Mouse (Mus musculus): ENCODE results near the gene Eif3m. TPM values are rescaled to one million over a fixed set of nuclear protein-coding genes. Genes with fewer than 3 reads are reported as not detected.
A peak's percentile ranks its signal among the peaks of the same experiment; 100 is the strongest.

The Eif3m gene
- polyA plus RNA-seq, 1 experiment from 2014 or later: 235 TPM

- in situ Hi-C loops (cut with MboI; ENCODE audit: low pct_unique_long_range_greater_than_20kb): no loop called here
- POLR2A ChIA-PET: interaction anchor here (0.6 kb wide), 1 partner anchor 44 kb away, joined by 5 read pairs; no protein-coding TSS in a partner anchor
- TF ChIP-seq CTCF (IDR thresholded peaks at IDR 0.05): no peak
- DNase-seq (ENCODE audit: low read depth, low spot score) (no peak), ATAC-seq (peak; percentile 61)
- no peaks in the 10 kb centered on the region for H3K27me3 ChIP-seq
- CTCF ChIA-PET: interaction anchor here (2.3 kb wide), 1 partner anchor 17 kb away, joined by 6 read pairs; no protein-coding TSS in a partner anchor
Observed at GRCm38 (mm10) chr2:105016192-105016966, 501 bp downstream of the Eif3m start.

DNA sequence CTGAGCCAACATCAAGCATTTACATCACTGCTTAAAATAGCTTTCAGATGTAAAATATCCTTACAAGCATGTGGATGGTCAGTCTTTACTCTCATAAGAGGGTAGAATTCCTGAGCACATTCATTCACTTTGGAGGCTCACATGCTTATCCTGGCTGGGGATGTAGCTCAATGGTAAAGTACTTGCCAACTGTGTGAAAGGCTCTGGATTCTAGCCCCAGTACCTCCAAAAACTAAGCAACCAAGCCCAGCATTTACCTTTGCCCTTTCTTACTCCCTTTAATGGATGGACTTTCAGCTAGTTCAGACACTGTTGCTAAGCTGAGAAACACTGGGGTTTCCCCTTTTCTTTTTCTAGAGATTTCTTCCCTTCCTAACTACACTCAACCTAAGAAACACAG is 9.6 kb downstream of the Eif3m start:
- in situ Hi-C loops (cut with MboI; ENCODE audit: low pct_unique_long_range_greater_than_20kb): loop anchor here (10.0 kb wide), 1 partner anchor 228 kb away; no protein-coding TSS in a partner anchor
- ChIA-PET POLR2A (no interaction called here), CTCF (interaction anchor here (1.2 kb wide), 1 partner anchor 19 kb away, joined by 3 read pairs; no protein-coding TSS in a partner anchor)
- ATAC-seq (no peak), DNase-seq (ENCODE audit: low read depth, low spot score) (no peak)
- no peak for TF ChIP-seq CTCF (IDR thresholded peaks at IDR 0.05)
- no peaks in the 10 kb centered on the region for H3K27me3 ChIP-seq

GRCm38 (mm10) chr2:104996201-104996600 is 20.7 kb downstream of the Eif3m start:
- DNase-seq (ENCODE audit: low read depth, low spot score): no peak
- no peaks in the 10 kb centered on the region for H3K27me3 ChIP-seq
- in situ Hi-C loops (cut with MboI; ENCODE audit: low pct_unique_long_range_greater_than_20kb): no loop called here
- no peak for ATAC-seq
- POLR2A ChIA-PET: interaction anchor here (0.6 kb wide), 1 partner anchor 141 kb away, joined by 4 read pairs; no protein-coding TSS in a partner anchor
- no peak for TF ChIP-seq CTCF (IDR thresholded peaks at IDR 0.05)
- CTCF ChIA-PET: no interaction called here

DNA sequence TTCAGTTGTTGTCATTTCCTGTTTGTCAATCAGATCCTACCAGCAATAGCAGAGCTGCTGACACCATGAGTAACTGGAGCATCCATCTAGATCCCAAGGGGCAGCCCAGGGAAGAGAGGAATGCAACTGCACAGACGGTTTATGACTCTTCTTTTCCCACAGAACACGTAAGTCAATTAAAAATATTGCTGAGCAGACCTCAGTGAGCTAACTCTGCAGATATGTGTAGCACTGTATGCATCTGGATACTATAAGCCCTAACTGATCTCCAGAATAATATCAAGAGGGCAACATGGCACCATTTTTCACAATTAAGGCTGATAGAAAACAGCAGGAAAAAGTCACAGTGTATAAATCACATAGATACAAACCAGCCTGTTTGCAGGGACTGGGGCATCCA is 22.4 kb downstream of the Eif3m start:
- DNase-seq (ENCODE audit: low read depth, low spot score) (no peak), ATAC-seq (no peak)
- POLR2A ChIA-PET: no interaction called here
- TF ChIP-seq CTCF (IDR thresholded peaks at IDR 0.05): no peak
- in situ Hi-C loops (cut with MboI; ENCODE audit: low pct_unique_long_range_greater_than_20kb): no loop called here
- CTCF ChIA-PET: no interaction called here
- H3K27me3 ChIP-seq: no peaks in the 10 kb centered on the region

DNA sequence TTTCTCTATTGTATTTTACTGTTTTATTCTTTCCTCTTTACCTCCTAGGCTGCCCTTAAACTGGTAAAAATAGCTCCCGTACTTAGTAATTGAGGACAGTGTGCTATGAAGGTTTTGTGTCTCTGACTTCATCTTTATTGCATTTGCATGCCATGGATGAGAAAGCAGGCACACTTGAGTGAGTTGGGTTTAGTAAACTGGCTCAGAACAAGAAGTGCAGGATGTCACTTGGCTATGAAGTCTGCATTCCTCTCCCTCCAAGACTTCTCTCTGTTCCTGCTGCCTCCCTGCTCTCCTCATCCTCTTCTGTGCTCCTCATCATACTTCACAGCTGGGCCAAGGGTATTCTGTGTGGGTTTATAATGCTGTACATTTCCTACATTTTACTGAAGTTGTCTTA is 27.9 kb downstream of the Eif3m start:
- no peak for TF ChIP-seq CTCF (IDR thresholded peaks at IDR 0.05)
- DNase-seq (ENCODE audit: low read depth, low spot score) (peak; percentile 10), ATAC-seq (peak; percentile 35)
- POLR2A ChIA-PET: no interaction called here
- no peaks in the 10 kb centered on the region for H3K27me3 ChIP-seq
- CTCF ChIA-PET: interaction anchor here (1.2 kb wide), 1 partner anchor 13 kb away, joined by 3 read pairs; no protein-coding TSS in a partner anchor
- in situ Hi-C loops (cut with MboI; ENCODE audit: low pct_unique_long_range_greater_than_20kb): no loop called here

- in situ Hi-C loops (cut with MboI; ENCODE audit: low pct_unique_long_range_greater_than_20kb): no loop called here
- TF ChIP-seq CTCF (IDR thresholded peaks at IDR 0.05): no peak
- no peak for DNase-seq (ENCODE audit: low read depth, low spot score)
- POLR2A ChIA-PET: interaction anchor here (1.3 kb wide), 1 partner anchor 48 kb away, joined by 3 read pairs; no protein-coding TSS in a partner anchor
- H3K27me3 ChIP-seq: peaks cover 3% of the 10 kb centered on the region
- CTCF ChIA-PET: no interaction called here
- ATAC-seq: no peak
Observed at GRCm38 (mm10) chr2:104985796-104986195, 31.1 kb downstream of the Eif3m start.

DNA sequence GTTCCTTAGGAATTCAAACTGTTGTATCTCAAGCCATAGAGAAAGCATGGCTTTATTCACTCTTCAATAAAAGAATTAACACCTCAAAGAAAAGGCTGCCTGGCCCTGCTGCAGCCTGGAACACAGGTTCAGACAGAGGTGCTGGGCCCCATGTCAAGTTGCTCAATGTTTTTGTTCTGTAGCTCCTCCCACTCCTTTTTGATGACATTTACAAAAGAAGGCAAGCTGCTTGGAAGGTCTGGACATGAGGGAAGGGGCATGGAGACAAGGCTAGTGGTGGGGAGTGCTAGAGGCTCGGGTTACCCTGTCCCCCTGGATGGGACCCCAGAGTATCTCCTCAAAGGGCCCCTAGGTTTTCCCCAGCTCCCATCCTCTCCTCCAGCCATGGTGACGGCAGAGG is 35.2 kb downstream of the Eif3m start:
- peaks cover 19% of the 10 kb centered on the region for H3K27me3 ChIP-seq
- ChIA-PET POLR2A (interaction anchor here (0.7 kb wide), 1 partner anchor 17 kb away, joined by 7 read pairs; no protein-coding TSS in a partner anchor), CTCF (no interaction called here)
- no peak for TF ChIP-seq CTCF (IDR thresholded peaks at IDR 0.05)
- no peak for DNase-seq (ENCODE audit: low read depth, low spot score)
- in situ Hi-C loops (cut with MboI; ENCODE audit: low pct_unique_long_range_greater_than_20kb): no loop called here
- ATAC-seq: no peak

DNA sequence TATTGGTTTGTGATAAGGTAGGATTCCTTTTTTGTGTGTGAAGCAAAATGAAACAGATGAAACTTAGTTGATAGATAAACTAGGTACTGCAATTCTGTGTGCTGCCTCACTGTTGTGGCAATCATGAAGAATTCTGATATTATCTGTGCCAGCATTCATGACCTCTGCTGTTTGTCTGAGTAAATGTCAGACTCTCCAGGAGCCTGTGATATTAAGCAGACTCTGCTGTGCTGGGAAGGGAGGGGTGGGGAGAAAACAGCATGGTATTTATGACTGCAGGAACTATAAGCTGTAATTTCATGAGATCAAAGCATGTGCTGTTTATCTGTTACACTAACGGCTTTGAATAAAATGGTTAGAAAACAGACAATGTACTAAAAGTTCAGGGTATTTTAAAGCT is 52.4 kb downstream of the Eif3m start:
- DNase-seq (ENCODE audit: low read depth, low spot score) (no peak), ATAC-seq (no peak)
- peaks cover 49% of the 10 kb centered on the region for H3K27me3 ChIP-seq
- in situ Hi-C loops (cut with MboI; ENCODE audit: low pct_unique_long_range_greater_than_20kb): no loop called here
- POLR2A ChIA-PET: interaction anchor here (0.7 kb wide), 1 partner anchor 77 kb away, joined by 3 read pairs; no protein-coding TSS in a partner anchor
- CTCF ChIA-PET: interaction anchor here (1.4 kb wide), 1 partner anchor 348 kb away, joined by 3 read pairs; no protein-coding TSS in a partner anchor
- TF ChIP-seq CTCF (IDR thresholded peaks at IDR 0.05): no peak

Other genes with a start within 250 kb of the Eif3m start
- 20.2 TPM for gene Qser1, start 200.3 kb downstream of the Eif3m start, polyA plus RNA-seq (2021)
- 6.5 TPM for gene Prrg4, start 167.2 kb downstream of the Eif3m start, polyA plus RNA-seq (2021)
- gene Ccdc73, start 149.3 kb downstream of the Eif3m start, polyA plus RNA-seq (2021): 4.8 TPM
- gene Gm11060, start 74.9 kb upstream of the Eif3m start, polyA plus RNA-seq (2021): not detected
- 15.2 TPM for gene Wt1, start 109.4 kb upstream of the Eif3m start, polyA plus RNA-seq (2021)
- gene Them7, start 207.2 kb upstream of the Eif3m start, polyA plus RNA-seq (2021): 3.1 TPM